Mouse (Mus musculus) hindbrain, embryonic 10.5 days (tissue): ENCODE results near the gene Pik3c2b. TPM values are rescaled to one million over a fixed set of nuclear protein-coding genes. Genes with fewer than 3 reads are reported as not detected.
A peak's percentile ranks its signal among the peaks of the same experiment; 100 is the strongest.

ENCODE experiments used
- DNase-seq: peaks from one replicate; pipeline ENCODE4 v3.0.0-alpha.2; 2017; ENCODE audit warnings: low spot score
- H3K27ac ChIP-seq: fragments of 300-500 bp; sonication (generic); 2 replicates; pipeline ENCODE4 v1.5.1; 2016; ENCODE audit warnings: mild to moderate bottlenecking, moderate library complexity
- H3K27me3 ChIP-seq: fragments of 300-500 bp; sonication (generic); 2 replicates; pipeline ENCODE4 v1.6.1; 2016; ENCODE audit warnings: mild to moderate bottlenecking; ENCODE audit not compliant: poor library complexity, insufficient read depth, severe bottlenecking
- H3K36me3 ChIP-seq: fragments of 300-500 bp; sonication (generic); 2 replicates; pipeline ENCODE4 v1.6.1; 2016; ENCODE audit warnings: mild to moderate bottlenecking, moderate library complexity
- H3K4me1 ChIP-seq: fragments of 300-500 bp; sonication (generic); replicated peaks from 2 replicates; pipeline ENCODE4 v1.6.1; 2016; ENCODE audit warnings: mild to moderate bottlenecking
- H3K4me3 ChIP-seq: fragments of 300-500 bp; sonication (generic); 2 replicates; pipeline ENCODE4 v1.5.1; 2016; ENCODE audit warnings: mild to moderate bottlenecking, moderate library complexity
- H3K9me3 ChIP-seq: fragments of 300-500 bp; sonication (generic); 2 replicates; pipeline ENCODE4 v1.6.1; 2016; ENCODE audit warnings: mild to moderate bottlenecking, moderate library complexity
- WGBS: fragments of 180-500 bp; shearing (Covaris S2); methylation state at CpG from one replicate; pipeline ENCODE4 v1.1.7; 2016; 5-methylcytosine and 5-hydroxymethylcytosine counted together
- polyA plus RNA-seq: library from polyadenylated mRNA; unstranded; fragments of >200 nt; fragmentation: Nextera tagmentation; extraction: Ambion mirVana; gene quantifications from 2 replicates; pipeline ENCODE4 v1.2.1, GENCODE M21; 2016

The Pik3c2b gene
- polyA plus RNA-seq, 1 experiment from 2014 or later = 20.8 TPM

GRCm38 (mm10) chr1:133068669-133069274, 23.3 kb downstream of the Pik3c2b start:
- Histone ChIP-seq H3K36me3 (peaks cover 94% of the 10 kb centered on the region), H3K4me1 (peaks cover 47% of the 10 kb centered on the region), H3K9me3 (no peaks in the 10 kb centered on the region), H3K27me3 (no peaks in the 10 kb centered on the region), H3K27ac (peak overlapping the region; percentile 60), H3K4me3 (no peak overlapping the region)
- 90% methylated on average over 15 of the region's 15 CpGs for WGBS
- DNase-seq = no peak

- Histone ChIP-seq H3K9me3 (no peaks in the 10 kb centered on the region), H3K4me1 (peaks cover 51% of the 10 kb centered on the region), H3K36me3 (peaks cover 94% of the 10 kb centered on the region), H3K27me3 (no peaks in the 10 kb centered on the region), H3K27ac (peak overlapping the region; percentile 60), H3K4me3 (no peak overlapping the region)
- DNase-seq = no peak
- WGBS = 84% methylated on average over 12 of the region's 12 CpGs
These were observed 24.0 kb downstream of the Pik3c2b start for GRCm38 (mm10) chr1:133069275-133070120.

GRCm38 (mm10) chr1:133070157-133070556, 24.7 kb downstream of the Pik3c2b start:
- no peak for DNase-seq
- 67% methylated on average over 5 of the region's 5 CpGs for WGBS
- peak overlapping the region; percentile 60 for H3K27ac ChIP-seq
- H3K4me1 ChIP-seq = peaks cover 53% of the 10 kb centered on the region
- peaks cover 95% of the 10 kb centered on the region for H3K36me3 ChIP-seq
- no peaks in the 10 kb centered on the region for H3K9me3 ChIP-seq
- no peaks in the 10 kb centered on the region for H3K27me3 ChIP-seq
- H3K4me3 ChIP-seq = no peak overlapping the region

GRCm38 (mm10) chr1:133071666-133072381, 26.4 kb downstream of the Pik3c2b start:
- Histone ChIP-seq H3K27ac (peak overlapping the region; percentile 46), H3K36me3 (peaks cover 98% of the 10 kb centered on the region), H3K4me3 (no peak overlapping the region), H3K9me3 (no peaks in the 10 kb centered on the region), H3K27me3 (no peaks in the 10 kb centered on the region), H3K4me1 (peaks cover 68% of the 10 kb centered on the region)
- 72% methylated on average over 16 of the region's 16 CpGs for WGBS
- DNase-seq = no peak

GRCm38 (mm10) chr1:133073327-133073856, 27.9 kb downstream of the Pik3c2b start:
- no peak overlapping the region for H3K4me3 ChIP-seq
- WGBS = 53% methylated on average over 9 of the region's 9 CpGs
- H3K4me1 ChIP-seq = peaks cover 79% of the 10 kb centered on the region
- peaks cover 100% of the 10 kb centered on the region for H3K36me3 ChIP-seq
- DNase-seq = no peak
- no peaks in the 10 kb centered on the region for H3K9me3 ChIP-seq
- no peaks in the 10 kb centered on the region for H3K27me3 ChIP-seq
- peak overlapping the region; percentile 46 for H3K27ac ChIP-seq

GRCm38 (mm10) chr1:133074541-133074940, 29.1 kb downstream of the Pik3c2b start:
- peak overlapping the region; percentile 25; the same call in 1 of the 2 replicates for H3K27ac ChIP-seq
- H3K4me1 ChIP-seq = peaks cover 74% of the 10 kb centered on the region
- WGBS = 96% methylated on average over 13 of the region's 13 CpGs

GRCm38 (mm10) chr1:133075651-133076400, 30.4 kb downstream of the Pik3c2b start:
- Histone ChIP-seq H3K27me3 (no peaks in the 10 kb centered on the region), H3K9me3 (no peaks in the 10 kb centered on the region), H3K27ac (peak overlapping the region; percentile 98; the same call in 1 of the 2 replicates), H3K4me1 (peaks cover 81% of the 10 kb centered on the region), H3K4me3 (no peak overlapping the region), H3K36me3 (peaks cover 94% of the 10 kb centered on the region)
- WGBS = 78% methylated on average over 6 of the region's 6 CpGs
- DNase-seq = no peak

More at GRCm38 (mm10) chr1:133074541-133074940, 29.1 kb downstream of the Pik3c2b start:
- Histone ChIP-seq H3K36me3 (peaks cover 100% of the 10 kb centered on the region), H3K9me3 (no peaks in the 10 kb centered on the region), H3K4me3 (no peak overlapping the region), H3K27me3 (no peaks in the 10 kb centered on the region)
- DNase-seq = no peak

GRCm38 (mm10) chr1:133076681-133077514, 31.4 kb downstream of the Pik3c2b start:
- Histone ChIP-seq H3K27ac (peak overlapping the region; percentile 98), H3K9me3 (no peaks in the 10 kb centered on the region), H3K4me1 (peaks cover 86% of the 10 kb centered on the region), H3K4me3 (no peak overlapping the region), H3K36me3 (peaks cover 94% of the 10 kb centered on the region), H3K27me3 (0 out of 2 replicates have a peak, but pooled peaks cover under 1% of the 10 kb centered on the region)
- 68% methylated on average over 20 of the region's 20 CpGs for WGBS
- no peak for DNase-seq

GRCm38 (mm10) chr1:133077606-133078337, 32.3 kb downstream of the Pik3c2b start:
- Histone ChIP-seq H3K27ac (peak overlapping the region; percentile 98), H3K4me3 (no peak overlapping the region), H3K27me3 (0 out of 2 replicates have a peak, but pooled peaks cover 3% of the 10 kb centered on the region), H3K4me1 (peaks cover 82% of the 10 kb centered on the region), H3K9me3 (no peaks in the 10 kb centered on the region), H3K36me3 (peaks cover 94% of the 10 kb centered on the region)
- 51% methylated on average over 12 of the region's 12 CpGs for WGBS
- DNase-seq = peak; percentile 38

- Histone ChIP-seq H3K27me3 (0 out of 2 replicates have a peak, but pooled peaks cover 3% of the 10 kb centered on the region), H3K4me1 (peaks cover 79% of the 10 kb centered on the region), H3K36me3 (peaks cover 94% of the 10 kb centered on the region), H3K27ac (peak overlapping the region; percentile 98), H3K4me3 (no peak overlapping the region), H3K9me3 (no peaks in the 10 kb centered on the region)
- 71% methylated on average over 1 of the region's 1 CpGs for WGBS
- no peak for DNase-seq
These were observed 32.9 kb downstream of the Pik3c2b start for GRCm38 (mm10) chr1:133078338-133078727.

GRCm38 (mm10) chr1:133079509-133079908, 34.0 kb downstream of the Pik3c2b start:
- H3K4me3 ChIP-seq = peak overlapping the region; percentile 26
- no peaks in the 10 kb centered on the region for H3K9me3 ChIP-seq
- peak; percentile 79 for DNase-seq
- H3K4me1 ChIP-seq = peaks cover 82% of the 10 kb centered on the region
- peak overlapping the region; percentile 98 for H3K27ac ChIP-seq
- 0 out of 2 replicates have a peak, but pooled peaks cover 3% of the 10 kb centered on the region for H3K27me3 ChIP-seq
- 34% methylated on average over 7 of the region's 7 CpGs for WGBS
- peaks cover 94% of the 10 kb centered on the region for H3K36me3 ChIP-seq
